Mouse (Mus musculus): ENCODE measurements around the gene Cry2. TPM values are rescaled to one million over a fixed set of nuclear protein-coding genes. Genes with fewer than 3 reads are reported as not detected.
A peak's percentile ranks its signal among the peaks of the same experiment; 100 is the strongest.

Cry2 gene
- total RNA-seq, 2 experiments from 2014 or later, result 7.4 to 9.0 TPM

- ATAC-seq (replicated peaks; ENCODE audit: poor library complexity), result peak; percentile 27; the same call in 1 of the 2 replicates
These were observed 43.5 kb downstream of the Cry2 start for GRCm38 (mm10) chr2:92390206-92390930.

- no peak for ATAC-seq (replicated peaks; ENCODE audit: poor library complexity)
These were observed 44.2 kb downstream of the Cry2 start for GRCm38 (mm10) chr2:92389645-92390044.

GRCm38 (mm10) chr2:92388891-92389641 lies 44.8 kb downstream of the Cry2 start:
- ATAC-seq (replicated peaks; ENCODE audit: poor library complexity), result peak; percentile 18

- no peak for ATAC-seq (replicated peaks; ENCODE audit: poor library complexity)
These were observed 45.7 kb downstream of the Cry2 start for GRCm38 (mm10) chr2:92388081-92388517.

GRCm38 (mm10) chr2:92387646-92388045 lies 46.2 kb downstream of the Cry2 start:
- ATAC-seq (replicated peaks; ENCODE audit: poor library complexity), result no peak

GRCm38 (mm10) chr2:92386821-92387570 lies 46.8 kb downstream of the Cry2 start:
- no peak for ATAC-seq (replicated peaks; ENCODE audit: poor library complexity)

GRCm38 (mm10) chr2:92385113-92386051 lies 48.5 kb downstream of the Cry2 start:
- ATAC-seq (replicated peaks; ENCODE audit: poor library complexity), result no peak

- no peak for ATAC-seq (replicated peaks; ENCODE audit: poor library complexity)
These were observed 49.7 kb downstream of the Cry2 start for GRCm38 (mm10) chr2:92384101-92384500.

GRCm38 (mm10) chr2:92382759-92383158 lies 51.1 kb downstream of the Cry2 start:
- ATAC-seq (replicated peaks; ENCODE audit: poor library complexity), result no peak

- no peak for ATAC-seq (replicated peaks; ENCODE audit: poor library complexity)
These were observed 51.8 kb downstream of the Cry2 start, which contains the start of gene 1700029I15Rik for GRCm38 (mm10) chr2:92381901-92382588. Gene 1700029I15Rik, plus strand, starts transcription at chr2:92382538.

GRCm38 (mm10) chr2:92381161-92381560 lies 52.7 kb downstream of the Cry2 start:
- no peak for ATAC-seq (replicated peaks; ENCODE audit: poor library complexity)

- ATAC-seq (replicated peaks; ENCODE audit: poor library complexity), result no peak
These were observed 53.3 kb downstream of the Cry2 start for GRCm38 (mm10) chr2:92380495-92381050.

- ATAC-seq (replicated peaks; ENCODE audit: poor library complexity), result no peak
These were observed 53.9 kb downstream of the Cry2 start for GRCm38 (mm10) chr2:92379783-92380494.

GRCm38 (mm10) chr2:92377320-92377719 lies 56.5 kb downstream of the Cry2 start:
- no peak for ATAC-seq (replicated peaks; ENCODE audit: poor library complexity)

GRCm38 (mm10) chr2:92376300-92376699 lies 57.5 kb downstream of the Cry2 start:
- peak; percentile 4; the same call in 1 of the 2 replicates for ATAC-seq (replicated peaks; ENCODE audit: poor library complexity)

- no peak for ATAC-seq (replicated peaks; ENCODE audit: poor library complexity)
These were observed 58.1 kb downstream of the Cry2 start for GRCm38 (mm10) chr2:92375788-92376187.

- ATAC-seq (replicated peaks; ENCODE audit: poor library complexity), result peak; percentile 89
These were observed 58.7 kb downstream of the Cry2 start for GRCm38 (mm10) chr2:92375099-92375623.

- ATAC-seq (replicated peaks; ENCODE audit: poor library complexity), result peak; percentile 47
These were observed 59.3 kb downstream of the Cry2 start, which contains the start of the genes Pex16 and Large2 for GRCm38 (mm10) chr2:92374514-92374913. Gene Pex16, plus strand, starts transcription at chr2:92374676. Gene Large2, minus strand, starts transcription at chr2:92374869.

Data from megakaryocyte progenitor cell, adult 5-6 weeks (primary cell).